Comparison of ENCODE assay signal across 7 mouse cellular contexts in genomic region chr14:34769021-34769566, GRCm38 (mm10). TPM values are rescaled to one million over a fixed set of nuclear protein-coding genes. Genes with fewer than 3 reads are reported as not detected.
DNase-seq lines count a peak whose midpoint lies in the region; ATAC-seq lines count a peak whose summit lies in the region.

No protein-coding gene starts in this region.

- peak overlapping the region; percentile 45 for H3K4me3 ChIP-seq in intestine, embryonic 15.5 days (replicated peaks)
- H3K4me3 ChIP-seq in midbrain, embryonic 11.5 days (ENCODE audit: low read depth, low read length), result peak overlapping the region; percentile 47

- no peaks in the 10 kb centered on the region for H3K36me3 ChIP-seq in intestine, embryonic 15.5 days
- no peaks in the 10 kb centered on the region for H3K36me3 ChIP-seq in midbrain, embryonic 11.5 days (ENCODE audit: control insufficient read depth, insufficient read depth, low read length)

- intact Hi-C loops in left cerebral cortex, postnatal 4 days (cut with DNase I), result no loop called here

- peak; percentile 72 to 89 for DNase-seq in adrenal gland, adult (ENCODE audit: inconsistent age in 2 of 2, low spot score in 1 of 2)
- peak; percentile 58 to 62 for DNase-seq in cerebellum, postnatal 36 days
- peak; percentile 20 to 37 for DNase-seq in gastrocnemius, adult 8-10 months (ENCODE audit: low spot score in 2 of 2)
- DNase-seq in left cerebral cortex, postnatal 4 days, result peak; percentile 65
- peak; percentile 99 for DNase-seq in midbrain, embryonic 11.5 days (ENCODE audit: low spot score, missing footprints)
- DNase-seq in spleen, adult 12 weeks (ENCODE audit: low spot score), result peak; percentile 64

- peaks cover 11% of the 10 kb centered on the region; the same call in 1 of the 2 replicates for H3K4me1 ChIP-seq in intestine, embryonic 15.5 days (replicated peaks)
- peaks cover 3% of the 10 kb centered on the region for H3K4me1 ChIP-seq in midbrain, embryonic 11.5 days (ENCODE audit: control insufficient read depth, insufficient read depth, low read length)

- ATAC-seq in intestine, embryonic 15.5 days, result peak; percentile 68
- peak; percentile 71 for ATAC-seq in midbrain, embryonic 11.5 days (ENCODE audit: low FRiP score)

- WGBS in intestine, embryonic 15.5 days, result under 1% methylated on average over 36 of the region's 36 CpGs
- WGBS in midbrain, embryonic 11.5 days, result under 1% methylated on average over 36 of the region's 36 CpGs

- peak overlapping the region; percentile 98 for H3K4me2 ChIP-seq in intestine, embryonic 15.5 days (replicated peaks)
- peak overlapping the region; percentile 92 for H3K4me2 ChIP-seq in midbrain, embryonic 11.5 days

- peak overlapping the region; percentile 54 for H3K9ac ChIP-seq in intestine, embryonic 15.5 days
- peak overlapping the region; percentile 61 for H3K9ac ChIP-seq in midbrain, embryonic 11.5 days (ENCODE audit: low read length)

- H3K27me3 ChIP-seq in intestine, embryonic 15.5 days (replicated peaks), result no peaks in the 10 kb centered on the region; the same call in 1 of the 2 replicates
- H3K27me3 ChIP-seq in midbrain, embryonic 11.5 days (ENCODE audit: control insufficient read depth, insufficient read depth, low read length), result peaks cover 4% of the 10 kb centered on the region; the same call in 1 of the 2 replicates

- no peaks in the 10 kb centered on the region for H3K9me3 ChIP-seq in intestine, embryonic 15.5 days
- no peaks in the 10 kb centered on the region for H3K9me3 ChIP-seq in midbrain, embryonic 11.5 days (ENCODE audit: control insufficient read depth, low read length)

- no peak overlapping the region for H3K27ac ChIP-seq in intestine, embryonic 15.5 days
- no peak overlapping the region for H3K27ac ChIP-seq in midbrain, embryonic 11.5 days (ENCODE audit: low read depth, low read length)

RNA-seq across cellular contexts. Expression of gene Grid1, which starts 50.8 kb away (rescaled TPM):
- total RNA-seq in gastrocnemius, adult 8-10 months (2022), result not detected
- 0.33 and 0.41 TPM in 2 replicates for polyA plus RNA-seq in intestine, embryonic 15.5 days (2015; fragmentation: Nextera tagmentation; extraction: Ambion mirVana)
- 10 to 100 TPM; 42.9 to 51.1 TPM for total RNA-seq in left cerebral cortex, postnatal 4 days (2021)
- 0.55 and 0.61 TPM in 2 replicates for polyA plus RNA-seq in midbrain, embryonic 11.5 days (2014; fragmentation: Nextera tagmentation; extraction: Ambion mirVana)

Comparison
In these comparisons a context has a peak if more than half of its experiments do, and no peak if none do; other contexts are left out.
1. DNase-seq: peak in every context shown above with its lines; median percentile 99 in midbrain, embryonic 11.5 days; 80 in adrenal gland, adult; 65 in left cerebral cortex, postnatal 4 days; 64 in spleen, adult 12 weeks; 60 in cerebellum, postnatal 36 days; 28 in gastrocnemius, adult 8-10 months.
2. RNA of gene Grid1, which starts 50.8 kb away (total RNA-seq): 42.9 to 51.1 TPM in left cerebral cortex, postnatal 4 days; not detected in gastrocnemius, adult 8-10 months; every median in the first group is over 10 times any median in the second.